Mouse (Mus musculus) v-Abl transformed pro-B cells (cell line): ENCODE data around the gene Gli3.

Experiments
- in situ Hi-C, 2 experiments: fragments of 400-800 bp; cut with MboI; formaldehyde crosslinking; loops; one replicate each; pipeline ENCODE4 v1.15.1; 2025; ENCODE audit not compliant: unreplicated experiment in 2 of 2

Gli3 gene

DNA sequence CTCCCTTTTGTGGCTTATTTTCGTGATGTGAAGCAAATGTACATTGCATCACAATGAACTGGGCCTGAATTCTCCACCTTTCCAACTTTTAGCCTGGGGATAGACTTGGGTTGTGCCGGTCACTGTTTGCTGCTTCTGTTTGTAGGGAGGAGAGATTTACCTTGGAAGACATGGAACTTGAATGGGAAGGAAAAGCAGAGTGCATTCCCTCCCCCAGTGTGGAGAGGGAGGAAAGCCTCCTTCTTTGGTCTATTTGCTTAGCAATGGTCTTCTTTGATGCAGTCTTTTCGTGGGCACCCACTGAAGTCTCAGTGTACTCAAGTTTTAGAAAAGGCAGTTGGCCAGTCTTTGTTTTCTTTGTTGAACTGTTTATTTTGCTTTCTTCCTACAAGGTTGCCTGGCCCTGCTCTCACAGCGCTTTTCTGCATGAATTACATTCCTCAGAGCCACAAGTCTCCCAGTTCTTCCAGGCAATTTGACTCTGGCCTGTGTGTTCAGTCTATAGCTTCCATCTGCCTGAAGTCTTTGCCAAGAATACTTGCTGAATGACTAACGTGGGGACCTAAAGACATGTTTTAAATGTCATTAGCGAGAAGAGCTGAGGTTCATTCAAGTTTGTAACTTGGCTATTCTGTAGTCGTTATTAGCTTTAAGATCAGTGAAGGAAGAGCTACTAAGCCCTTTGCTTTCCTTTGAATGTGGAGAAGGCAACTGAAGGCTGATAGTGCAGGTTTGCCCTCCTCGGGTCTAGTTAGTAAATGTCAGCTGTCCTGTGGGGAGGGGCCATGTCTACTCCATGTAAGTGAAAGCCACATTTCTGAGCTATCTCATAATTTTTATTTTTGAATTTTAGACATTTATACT is 161.7 kb downstream of the Gli3 start:
- in situ Hi-C loops = no loop called here

- in situ Hi-C loops = no loop called here
Observed at GRCm38 (mm10) chr13:15641548-15641947, 178.5 kb downstream of the Gli3 start.

GRCm38 (mm10) chr13:15660502-15660901 is 197.5 kb downstream of the Gli3 start:
- in situ Hi-C loops = no loop called here

DNA sequence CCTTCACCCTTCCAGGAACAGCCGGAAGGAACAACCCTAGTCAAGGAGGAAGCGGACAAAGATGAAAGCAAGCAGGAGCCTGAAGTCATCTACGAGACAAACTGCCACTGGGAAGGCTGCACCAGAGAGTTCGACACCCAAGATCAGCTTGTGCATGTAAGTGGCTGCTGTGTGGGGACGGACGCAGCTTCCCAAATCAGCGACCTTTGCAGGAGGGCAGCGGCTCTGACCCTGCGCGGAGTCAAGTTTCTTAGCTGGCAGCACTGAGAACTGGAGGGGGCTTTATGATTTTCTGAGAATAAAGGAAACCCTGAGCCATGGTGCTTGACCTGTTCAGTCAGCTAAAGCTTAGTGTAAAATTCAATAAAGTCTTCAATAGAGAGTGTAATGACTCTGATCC is 199.3 kb downstream of the Gli3 start:
- in situ Hi-C loops = no loop called here

DNA sequence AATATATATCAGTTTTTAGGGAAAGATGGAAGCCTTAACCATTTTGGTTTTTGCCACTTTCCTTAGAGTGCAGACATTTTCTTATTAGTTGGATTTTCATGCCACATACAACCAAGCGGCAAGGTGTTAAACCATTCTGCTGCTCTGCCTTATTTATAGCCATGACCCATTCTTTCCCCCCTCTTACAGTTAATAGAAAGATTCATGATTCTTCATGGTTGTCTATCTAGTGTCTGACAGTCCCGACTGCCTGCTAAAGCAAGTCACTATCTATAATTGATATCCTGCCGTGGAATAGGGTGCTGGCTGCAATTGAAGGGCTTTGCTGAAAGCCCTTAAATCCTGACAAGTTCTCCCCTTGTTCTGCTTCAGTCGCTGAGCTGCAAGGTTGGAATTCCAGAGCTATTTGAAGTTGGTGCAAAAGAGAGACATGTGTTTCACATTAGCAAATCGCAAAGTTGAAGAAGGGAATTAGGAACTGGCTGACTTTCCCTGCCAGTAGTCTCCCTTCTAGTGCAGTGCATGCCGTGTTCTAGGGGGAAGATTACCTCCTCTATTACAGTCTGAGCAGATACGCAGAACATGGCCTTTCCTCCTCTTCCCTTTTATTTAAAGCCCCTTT is 201.7 kb downstream of the Gli3 start:
- in situ Hi-C loops = no loop called here

- in situ Hi-C loops = no loop called here
Observed at GRCm38 (mm10) chr13:15665514-15665913, 202.5 kb downstream of the Gli3 start.

DNA sequence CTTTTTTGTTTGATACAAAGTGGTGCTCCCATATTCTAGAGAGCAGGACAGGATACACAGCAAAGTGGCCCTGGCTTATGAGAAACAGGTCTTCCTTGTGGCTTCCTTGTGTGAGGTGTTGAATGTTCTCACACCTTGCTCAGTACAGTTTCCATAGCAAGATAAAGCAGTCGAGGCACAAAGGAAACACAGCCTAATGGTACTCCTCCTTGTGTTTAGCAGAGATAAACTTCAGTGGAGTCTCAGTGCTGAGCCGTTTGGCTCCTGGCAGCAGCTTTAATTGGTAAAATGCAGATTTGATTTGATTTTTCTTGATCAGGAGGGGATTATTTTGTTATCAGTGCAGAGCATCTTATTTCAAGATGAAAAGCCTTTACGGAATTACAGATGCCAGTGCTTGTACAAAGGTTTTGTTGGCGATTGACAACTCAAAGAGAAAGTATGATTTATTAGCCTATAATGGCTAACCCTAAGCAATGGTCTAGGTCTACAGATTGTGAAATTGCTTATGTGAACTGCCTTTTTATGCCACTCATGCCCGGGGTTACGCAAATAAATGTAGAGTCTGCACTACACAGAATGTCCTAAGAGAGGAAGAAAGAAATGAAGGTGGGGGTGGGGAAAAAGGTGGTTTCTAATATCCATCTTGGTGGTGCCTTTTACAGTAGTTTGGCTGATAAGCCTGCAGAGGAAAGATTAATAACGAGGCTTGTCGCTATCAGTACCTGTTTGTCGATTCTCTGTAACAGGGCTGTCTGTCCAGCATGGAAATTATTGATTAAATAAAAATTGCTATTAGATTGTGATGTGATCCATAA is 207.3 kb downstream of the Gli3 start:
- in situ Hi-C loops = no loop called here

DNA sequence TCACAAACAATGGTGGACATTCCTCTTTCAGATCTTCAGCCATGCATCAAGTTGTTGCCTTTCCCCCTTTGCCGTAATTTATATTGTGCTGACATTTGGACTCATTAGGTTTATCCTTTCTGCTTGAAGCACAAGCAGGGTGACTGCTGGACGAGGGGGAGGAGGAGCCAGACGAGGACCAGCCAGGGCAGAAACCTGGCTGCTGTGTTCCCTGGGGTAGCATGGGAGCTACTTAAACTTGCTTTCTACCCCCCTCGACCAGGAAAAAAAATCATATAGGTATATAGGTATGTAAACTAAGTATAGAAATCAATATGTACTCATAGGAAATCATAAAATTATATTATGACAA is 207.9 kb downstream of the Gli3 start:
- in situ Hi-C loops = no loop called here

DNA sequence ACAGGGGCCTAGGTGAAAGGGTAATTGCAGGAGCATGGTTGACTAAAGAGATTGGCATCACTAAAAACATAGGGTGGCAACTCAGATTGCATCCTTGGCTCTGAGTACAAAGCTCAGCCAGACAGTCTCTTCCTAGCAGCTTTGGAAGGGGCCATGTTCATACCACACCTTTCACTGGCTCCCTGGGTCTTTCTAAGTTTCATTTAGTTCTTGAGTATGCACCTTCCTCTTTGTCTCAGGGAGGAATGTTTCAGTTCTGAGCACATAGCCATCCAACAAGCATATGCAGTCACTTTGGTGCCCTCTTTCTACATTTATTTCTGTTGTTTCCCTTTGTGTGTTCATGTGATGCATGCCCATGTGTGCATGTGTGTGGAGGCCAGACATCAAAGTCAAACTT is 212.4 kb downstream of the Gli3 start:
- in situ Hi-C loops = no loop called here

- in situ Hi-C loops = no loop called here
Observed at GRCm38 (mm10) chr13:15677106-15677760, 214.2 kb downstream of the Gli3 start.

- in situ Hi-C loops = no loop called here
Observed at GRCm38 (mm10) chr13:15681530-15681929, 218.5 kb downstream of the Gli3 start.

DNA sequence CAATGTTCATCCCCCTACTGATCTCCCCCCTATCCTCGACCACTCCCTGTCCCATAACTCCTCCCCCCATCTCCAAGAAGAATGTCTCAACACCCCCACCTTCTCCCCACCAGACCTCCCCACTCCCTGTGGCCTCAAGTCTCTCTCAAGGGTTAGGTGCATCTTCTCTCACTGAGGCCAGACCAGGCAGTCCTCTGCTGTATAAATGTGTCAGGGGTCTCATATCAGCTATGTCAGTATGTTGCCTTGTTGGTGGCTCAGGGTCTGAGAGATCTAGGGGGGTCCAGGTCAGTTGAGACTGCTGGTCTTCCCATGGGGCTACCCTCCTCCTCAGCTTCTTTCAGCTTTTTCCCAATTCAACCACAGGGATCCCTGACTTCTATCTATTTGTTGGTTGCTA is 220.0 kb downstream of the Gli3 start:
- in situ Hi-C loops = no loop called here

GRCm38 (mm10) chr13:15688074-15688825 is 225.2 kb downstream of the Gli3 start:
- in situ Hi-C loops = no loop called here

DNA sequence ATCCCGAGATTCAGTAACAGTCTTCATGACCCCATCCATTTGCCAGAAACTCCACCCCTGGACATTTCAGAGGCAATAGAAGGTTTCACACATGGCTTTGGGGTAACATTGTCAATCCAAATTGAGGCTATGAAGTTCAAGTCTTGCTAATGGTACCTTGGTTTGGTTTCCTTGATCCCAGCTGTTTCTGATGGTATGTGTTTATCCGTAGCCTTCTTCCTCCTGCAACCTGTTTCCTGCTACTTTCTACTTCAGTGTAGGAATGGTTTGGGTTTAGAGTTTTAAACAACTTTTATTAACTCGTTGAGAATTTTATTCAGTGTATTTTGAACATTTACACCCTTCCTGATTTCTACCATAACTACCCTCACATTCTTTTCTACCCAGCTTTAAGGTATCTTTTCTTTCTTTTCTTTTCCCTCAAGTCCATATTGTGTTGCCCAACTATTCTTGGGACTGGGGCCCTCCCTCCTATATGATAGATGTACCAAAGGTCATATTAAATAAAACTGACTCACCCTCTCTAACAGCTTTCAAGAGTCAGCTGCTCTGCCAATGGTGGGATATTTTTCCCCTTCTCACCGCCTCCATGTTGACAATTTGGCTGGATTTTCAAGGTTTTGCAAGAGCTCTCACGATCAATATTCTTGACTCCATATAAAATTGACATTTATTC is 225.9 kb downstream of the Gli3 start:
- in situ Hi-C loops = no loop called here

- in situ Hi-C loops = no loop called here
Observed at GRCm38 (mm10) chr13:15691751-15692464, 228.9 kb downstream of the Gli3 start.

DNA sequence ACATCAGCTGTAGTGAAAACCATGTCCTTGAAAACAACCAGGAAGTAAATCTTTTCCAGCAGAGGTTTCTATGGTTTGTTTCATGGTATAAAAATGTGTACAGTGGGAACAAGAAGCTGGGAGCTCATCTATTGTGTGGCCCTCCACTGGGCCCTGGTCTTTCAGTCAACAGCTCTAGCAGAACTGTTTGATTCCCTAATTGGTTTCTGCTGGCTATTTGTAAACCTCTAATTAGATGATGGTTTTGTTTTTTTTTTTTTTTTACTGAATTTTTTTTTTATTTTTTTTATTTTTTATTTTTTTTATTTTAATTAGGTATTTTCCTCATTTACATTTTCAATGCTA is 229.4 kb downstream of the Gli3 start:
- in situ Hi-C loops = no loop called here

DNA sequence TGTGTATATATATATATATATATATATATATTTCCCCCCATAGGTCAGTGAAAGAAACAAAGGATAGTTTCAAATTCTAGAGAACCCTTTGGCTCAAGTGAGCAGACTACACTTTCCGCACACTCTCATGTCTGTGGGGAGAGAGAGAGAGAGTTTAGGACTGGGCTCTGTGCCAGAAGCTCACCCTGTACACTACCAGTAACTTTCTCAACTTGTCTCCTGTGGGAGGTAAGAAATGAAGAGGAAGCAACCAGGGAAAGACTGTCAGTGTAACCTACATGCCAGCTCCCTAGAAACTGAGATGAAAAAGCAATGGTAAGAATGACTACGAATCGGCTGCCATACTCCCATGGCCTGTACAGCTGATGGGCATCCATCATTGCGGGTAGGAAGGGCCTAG is 235.2 kb downstream of the Gli3 start:
- in situ Hi-C loops = no loop called here

DNA sequence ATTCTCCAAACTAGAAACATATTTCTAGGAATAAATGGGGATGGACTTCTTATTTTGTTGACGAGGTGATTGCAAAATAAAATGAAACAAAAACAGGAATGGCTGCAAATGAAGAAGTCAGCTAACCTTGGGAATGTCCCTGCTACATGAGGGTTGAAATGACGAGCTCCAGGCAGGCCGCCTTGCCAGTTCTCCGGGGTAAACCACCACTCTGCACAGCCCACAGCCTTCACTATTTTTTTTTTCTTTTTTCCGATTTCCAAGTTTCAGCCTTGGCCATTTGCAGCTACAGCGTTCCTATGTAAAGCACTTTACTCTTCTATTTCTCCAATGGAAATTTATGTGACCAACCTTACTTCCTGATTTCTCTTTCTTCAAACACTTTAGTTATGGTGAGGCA is 236.1 kb downstream of the Gli3 start:
- in situ Hi-C loops = no loop called here

- in situ Hi-C loops = no loop called here
Observed at GRCm38 (mm10) chr13:15704669-15705068, 241.6 kb downstream of the Gli3 start.
